Mouse (Mus musculus) megakaryocyte, embryonic 14.5 days (primary cell): ENCODE results near the gene Rimkla. TPM values are rescaled to one million over a fixed set of nuclear protein-coding genes. Genes with fewer than 3 reads are reported as not detected.

Experiments used
- H3K27me3 ChIP-seq: replicated peaks from 2 replicates; pipeline ENCODE3; 2012; ENCODE audit warnings: inconsistent platforms
- H3K36me3 ChIP-seq: replicated peaks from 2 replicates; pipeline ENCODE3; 2012; ENCODE audit warnings: low read length, inconsistent platforms, mixed read lengths
- H3K4me1 ChIP-seq: 2 replicates; pipeline ENCODE4 v1.6.1; 2012; ENCODE audit warnings: inconsistent platforms
- H3K4me3 ChIP-seq: replicated peaks from 2 replicates; pipeline ENCODE3; 2012; ENCODE audit warnings: moderate library complexity, mild to moderate bottlenecking, inconsistent platforms
- H3K9me3 ChIP-seq: 2 replicates; pipeline ENCODE4 v1.6.1; 2012; ENCODE audit warnings: inconsistent platforms
- FLI1 ChIP-seq: IDR thresholded peaks from 2 replicates; pipeline ENCODE4 v1.6.1; 2012; ENCODE audit warnings: low read length, inconsistent platforms, mixed read lengths
- GATA1 ChIP-seq: IDR thresholded peaks from 3 replicates; pipeline ENCODE4 v1.6.1; 2012; ENCODE audit warnings: mixed read lengths, low read length, inconsistent platforms, borderline replicate concordance
- polyA plus RNA-seq: library from polyadenylated mRNA; stranded (reverse); fragments of >175 nt; gene quantifications from 2 replicates; pipeline ENCODE4 v1.2.3, GENCODE M21; 2012; ENCODE audit warnings: low replicate concordance; ENCODE audit not compliant: insufficient read depth

Rimkla gene
- polyA plus RNA-seq, 1 experiment: not detected

DNA sequence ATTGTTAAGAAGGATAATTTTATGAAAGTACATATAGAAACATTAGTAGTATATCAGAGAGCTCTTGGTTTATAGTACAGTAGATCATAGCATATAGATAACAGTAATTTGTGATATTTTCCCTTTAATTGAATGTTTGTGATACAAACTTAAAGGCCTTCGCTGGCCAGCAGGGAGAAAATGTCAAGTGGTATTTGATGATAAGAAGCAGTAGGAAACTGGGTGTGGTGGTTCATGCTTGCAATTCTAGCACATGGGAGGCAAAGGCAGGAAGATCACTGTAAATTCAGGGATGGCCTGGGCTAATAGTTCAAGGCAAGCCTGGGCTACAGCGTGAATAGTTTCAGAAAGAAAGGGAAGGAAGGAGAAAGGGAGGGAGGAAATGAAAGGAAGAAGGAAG is 67.4 kb downstream of the Rimkla start:
- TF ChIP-seq FLI1: no peak
- TF ChIP-seq GATA1: no peak
- Histone ChIP-seq H3K9me3 (no peaks in the 10 kb centered on the region), H3K4me3 (no peak overlapping the region), H3K36me3 (peaks cover 4% of the 10 kb centered on the region), H3K4me1 (peaks cover 50% of the 10 kb centered on the region), H3K27me3 (peaks cover 7% of the 10 kb centered on the region)

DNA sequence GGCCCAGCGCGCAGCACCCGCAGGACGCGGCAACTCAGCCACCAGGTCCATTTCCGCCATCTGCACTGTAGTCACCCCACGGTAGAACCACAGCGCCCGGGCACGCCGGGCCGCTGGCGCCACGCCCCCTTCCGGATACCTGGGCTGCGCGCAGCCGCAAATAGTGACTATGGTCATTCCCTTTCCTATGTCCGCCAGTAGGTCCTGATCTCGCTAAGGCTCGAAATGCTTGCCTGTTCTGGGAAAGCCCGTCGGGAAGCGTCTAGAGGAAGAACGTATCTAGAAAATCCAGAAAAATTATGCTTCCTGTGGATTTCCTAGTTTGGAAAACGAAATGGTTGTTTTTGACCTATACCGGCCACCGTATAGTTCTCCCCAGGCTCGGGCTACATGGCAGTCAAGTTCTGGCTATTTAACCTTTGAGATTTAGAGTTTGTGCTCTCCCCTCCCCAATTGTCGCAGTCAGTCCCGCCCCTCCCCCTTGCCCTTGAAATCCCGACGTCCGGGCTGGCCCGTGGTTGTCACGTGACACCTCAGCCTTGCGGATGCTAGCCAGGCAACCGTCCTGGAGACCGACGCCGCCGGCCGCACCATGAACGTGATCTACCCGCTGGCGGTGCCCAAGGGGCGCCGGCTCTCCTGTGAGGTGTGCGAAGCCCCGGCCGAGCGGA is 70.0 kb downstream of the Rimkla start, which contains the start of the genes Ppcs and Zmynd12:
TSS of gene Ppcs (minus strand) at position 127 of the 671 bp plus-strand sequence.
TSS of gene Zmynd12 (plus strand) at position 521 of the 671 bp plus-strand sequence.
- Histone ChIP-seq H3K9me3 (no peaks in the 10 kb centered on the region), H3K36me3 (peaks cover 9% of the 10 kb centered on the region), H3K27me3 (peaks cover 2% of the 10 kb centered on the region), H3K4me1 (peaks cover 46% of the 10 kb centered on the region), H3K4me3 (peak within 1 kb of the TSS; percentile 94)
- TF ChIP-seq FLI1 (no peak), GATA1 (no peak)

- H3K4me1 ChIP-seq: peaks cover 49% of the 10 kb centered on the region
Measured at GRCm38 (mm10) chr4:119421921-119422293, 70.5 kb downstream of the Rimkla start.

GRCm38 (mm10) chr4:119421191-119421590 is 71.2 kb downstream of the Rimkla start:
- no peaks in the 10 kb centered on the region for H3K9me3 ChIP-seq
- peak overlapping the region; percentile 81 for H3K4me3 ChIP-seq
- peaks cover 9% of the 10 kb centered on the region for H3K36me3 ChIP-seq
- TF ChIP-seq GATA1 (no peak), FLI1 (no peak)
- peaks cover 2% of the 10 kb centered on the region for H3K27me3 ChIP-seq
- H3K4me1 ChIP-seq: peaks cover 51% of the 10 kb centered on the region

More at GRCm38 (mm10) chr4:119421921-119422293, 70.5 kb downstream of the Rimkla start:
- TF ChIP-seq GATA1: no peak
- TF ChIP-seq FLI1: no peak
- H3K27me3 ChIP-seq: peaks cover 2% of the 10 kb centered on the region
- peak overlapping the region; percentile 94 for H3K4me3 ChIP-seq
- no peaks in the 10 kb centered on the region for H3K9me3 ChIP-seq
- peaks cover 9% of the 10 kb centered on the region for H3K36me3 ChIP-seq

GRCm38 (mm10) chr4:119417894-119418293 is 74.5 kb downstream of the Rimkla start:
- Histone ChIP-seq H3K4me1 (peaks cover 50% of the 10 kb centered on the region), H3K27me3 (peaks cover 10% of the 10 kb centered on the region), H3K4me3 (no peak overlapping the region), H3K9me3 (no peaks in the 10 kb centered on the region), H3K36me3 (peaks cover 9% of the 10 kb centered on the region)
- TF ChIP-seq FLI1 (no peak), GATA1 (no peak)

DNA sequence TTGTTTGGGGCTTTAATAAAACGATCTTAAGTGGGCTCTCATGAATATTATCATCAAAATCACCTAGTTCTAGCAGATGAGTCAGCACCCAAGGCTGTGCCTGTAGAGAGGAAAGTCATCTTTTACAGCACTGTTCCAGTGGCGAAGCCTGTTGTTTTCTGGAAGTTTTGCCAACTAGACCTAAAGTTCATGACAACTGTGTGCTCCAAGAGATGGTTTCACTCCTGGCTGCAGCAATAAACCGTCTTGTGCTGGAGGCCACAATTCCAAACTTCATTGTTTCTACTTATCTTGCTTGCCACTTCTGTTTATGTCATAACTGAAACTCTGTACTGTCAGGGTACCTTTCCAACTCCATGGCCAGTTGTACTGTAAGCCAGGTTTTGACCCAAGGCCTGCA is 75.2 kb downstream of the Rimkla start:
- no peak overlapping the region for H3K4me3 ChIP-seq
- peaks cover 10% of the 10 kb centered on the region for H3K27me3 ChIP-seq
- no peaks in the 10 kb centered on the region for H3K9me3 ChIP-seq
- TF ChIP-seq FLI1 (no peak), GATA1 (no peak)
- peaks cover 53% of the 10 kb centered on the region for H3K4me1 ChIP-seq
- H3K36me3 ChIP-seq: peaks cover 9% of the 10 kb centered on the region

Other genes starting within 250 kb of the Rimkla start
- not detected in 2 replicates for gene Cldn19, start 237.2 kb downstream of the Rimkla start, polyA plus RNA-seq
- 965 and 1,779 TPM in 2 replicates for gene Ybx1, start 198.0 kb downstream of the Rimkla start, polyA plus RNA-seq
- gene Ppih, start 172.1 kb downstream of the Rimkla start, polyA plus RNA-seq: 1.7 TPM in 1 of 2 replicates, not detected in the other
- 0.03 TPM in 1 of 2 replicates, not detected in the other for gene Ccdc30, start 77.1 kb downstream of the Rimkla start, polyA plus RNA-seq
- gene Ppcs, start 70.2 kb downstream of the Rimkla start, polyA plus RNA-seq: 7.7 and 11.4 TPM in 2 replicates
- gene Zmynd12, start 69.8 kb downstream of the Rimkla start, polyA plus RNA-seq: not detected in 2 replicates
- gene Foxj3, start 44.4 kb upstream of the Rimkla start, polyA plus RNA-seq: 2.4 and 4.1 TPM in 2 replicates
- 10.6 and 11.1 TPM in 2 replicates for gene Frg2f1, start 46.9 kb upstream of the Rimkla start, polyA plus RNA-seq
- not detected in 2 replicates for gene Guca2a, start 145.1 kb upstream of the Rimkla start, polyA plus RNA-seq
- not detected in 2 replicates for gene Guca2b, start 166.3 kb upstream of the Rimkla start, polyA plus RNA-seq
- gene Hivep3, start 241.2 kb upstream of the Rimkla start, polyA plus RNA-seq: 3.8 and 10.4 TPM in 2 replicates